Mouse (Mus musculus): ENCODE data around the gene Zbtb34.

The Zbtb34 gene

DNA sequence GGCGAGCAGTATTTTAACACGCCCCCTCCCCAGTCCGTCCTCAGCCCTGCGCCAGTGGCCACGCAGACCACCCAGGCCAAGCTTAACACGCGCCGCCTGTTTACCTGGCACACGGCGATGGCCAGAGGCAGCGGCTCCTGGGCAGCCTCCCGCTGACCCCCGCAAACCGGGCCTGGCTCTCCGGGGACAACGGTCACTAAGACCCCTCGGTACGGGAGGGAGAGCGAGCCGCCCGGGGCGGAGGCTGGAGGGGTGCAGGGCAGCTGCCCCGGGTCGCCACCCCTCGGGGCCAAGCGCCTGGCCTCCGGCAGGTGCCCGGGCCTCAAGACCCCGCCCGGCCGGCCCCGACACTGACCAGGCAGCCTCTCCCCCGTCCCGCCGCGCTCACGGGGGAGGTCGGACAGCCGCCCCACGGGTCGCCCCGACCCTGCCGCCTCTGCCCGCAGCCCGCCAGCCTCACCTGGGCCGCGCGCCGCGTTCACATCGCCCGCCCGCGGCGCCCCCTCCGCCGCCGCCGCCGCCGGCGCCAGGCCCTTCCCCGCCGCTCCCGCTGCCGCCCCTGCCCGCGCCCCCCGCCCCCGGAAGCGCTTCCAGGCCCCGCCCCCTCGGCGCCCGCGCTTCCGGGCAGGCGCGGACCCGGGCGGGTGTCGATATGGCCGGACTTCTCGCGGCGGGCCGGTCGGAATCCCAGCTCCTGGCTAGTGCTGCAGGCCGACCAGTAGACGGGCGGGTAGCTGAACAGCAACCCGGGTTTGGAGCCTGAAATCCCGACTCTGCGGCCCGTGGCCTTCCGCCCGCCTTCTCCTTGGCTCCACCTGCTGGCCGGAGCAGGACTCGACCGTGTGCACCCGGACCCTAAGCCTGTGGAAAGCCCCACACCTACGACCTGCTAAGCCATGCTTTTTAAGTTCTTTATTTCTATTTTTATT lies at the start of gene Zbtb34:
Gene Zbtb34 (minus strand): TSS at position 554 of the 929 bp plus-strand sequence.
- in situ Hi-C loops (cut with MboI; ENCODE audit: low pct_unique_long_range_greater_than_20kb in 1 of 2, low sequenced_read_pairs in 2 of 2, unreplicated experiment in 1 of 2): no loop called here

DNA sequence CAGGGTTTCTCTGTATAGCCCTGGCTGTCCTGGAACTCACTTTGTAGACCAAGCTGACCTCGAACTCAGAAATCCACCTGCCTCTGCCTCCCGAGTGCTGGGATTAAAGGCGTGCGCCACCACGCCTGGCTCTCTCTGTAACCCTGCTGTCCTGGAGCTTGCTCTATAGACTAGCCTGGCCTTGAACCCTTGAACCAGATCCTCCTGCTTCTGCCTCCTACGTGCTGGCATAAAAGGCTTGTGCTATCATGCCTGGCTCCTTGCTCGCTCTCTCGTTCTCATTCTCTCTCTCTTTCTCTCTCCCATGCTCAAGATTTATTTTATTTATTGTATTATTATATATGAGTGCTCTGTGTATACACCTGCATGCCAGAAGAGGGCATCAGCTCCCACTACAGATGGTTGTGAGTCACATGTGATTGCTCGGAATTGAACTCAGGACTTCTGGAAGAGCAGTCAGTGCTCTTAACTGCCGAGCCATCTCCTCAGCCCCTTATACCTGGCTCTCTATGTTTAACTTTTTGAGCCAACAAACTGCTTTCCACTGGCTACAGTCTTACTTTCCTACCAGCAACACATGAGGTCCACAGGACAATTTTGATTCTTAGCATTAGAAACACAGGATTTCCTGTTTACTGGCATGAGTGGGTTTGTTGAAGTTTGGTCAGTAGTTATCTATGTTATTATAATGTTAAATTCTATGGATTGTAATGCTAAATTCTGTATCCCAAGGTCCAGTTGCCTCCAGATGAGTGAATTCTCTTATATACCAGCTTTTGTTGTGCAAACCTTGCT lies 47.0 kb upstream of the Zbtb34 start:
- in situ Hi-C loops (cut with MboI; ENCODE audit: low pct_unique_long_range_greater_than_20kb in 1 of 2, low sequenced_read_pairs in 2 of 2, unreplicated experiment in 1 of 2): no loop called here

DNA sequence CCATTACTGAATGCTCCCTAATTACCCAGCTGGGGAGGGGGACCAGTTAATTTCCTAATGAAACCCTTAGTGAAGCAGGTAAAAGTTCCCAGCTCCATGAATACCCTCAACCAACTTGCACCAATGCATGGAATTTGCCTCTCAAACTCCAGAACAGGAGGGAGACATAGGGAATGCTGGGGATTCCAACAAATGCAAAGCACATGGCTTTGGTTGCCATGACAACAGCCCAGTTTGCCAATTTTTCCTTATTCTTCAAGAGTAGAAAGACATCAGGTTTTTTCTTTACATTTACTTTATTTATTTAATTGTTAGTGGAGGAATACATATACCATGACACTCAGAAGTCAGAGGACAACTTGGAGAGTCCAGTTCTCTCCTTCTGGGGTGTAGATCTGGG lies 44.8 kb upstream of the Zbtb34 start:
- in situ Hi-C loops (cut with MboI; ENCODE audit: low pct_unique_long_range_greater_than_20kb in 1 of 2, low sequenced_read_pairs in 2 of 2, unreplicated experiment in 1 of 2): no loop called here

DNA sequence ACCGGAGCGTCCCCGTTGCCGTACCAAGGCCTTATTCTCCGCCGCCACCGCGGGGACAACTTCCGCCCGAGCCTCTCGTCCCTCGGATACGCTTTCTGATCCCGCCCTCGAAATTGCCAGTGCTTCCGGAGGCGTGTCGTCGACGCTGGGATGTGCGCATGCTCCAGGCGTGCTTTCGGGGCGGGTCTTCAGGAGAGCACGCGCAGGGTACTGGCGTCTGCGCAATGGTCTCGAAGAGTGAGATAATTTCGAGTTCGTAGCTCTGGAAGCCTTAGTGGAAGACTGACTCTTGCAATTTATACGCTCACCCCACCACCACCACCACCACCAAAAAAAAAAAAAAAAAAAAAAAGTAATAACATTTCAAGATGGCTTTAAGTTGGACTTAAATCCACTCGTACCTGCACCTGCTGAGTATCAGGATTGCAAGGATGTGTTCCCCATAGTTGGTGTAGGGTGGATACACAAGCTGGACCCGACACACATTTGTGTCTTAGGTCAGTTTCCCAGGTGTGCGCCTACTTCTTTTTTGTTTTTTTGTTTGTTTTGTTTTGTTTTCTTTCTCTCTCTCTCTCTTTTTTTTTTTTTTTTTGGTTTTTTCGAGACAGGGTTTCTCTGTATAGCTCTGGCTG lies 37.5 kb upstream of the Zbtb34 start, which contains the start of gene Zbtb43:
Gene Zbtb43 (minus strand): TSS at position 94 of the 632 bp plus-strand sequence.
- in situ Hi-C loops (cut with MboI; ENCODE audit: low pct_unique_long_range_greater_than_20kb in 1 of 2, low sequenced_read_pairs in 2 of 2, unreplicated experiment in 1 of 2): no loop called here

DNA sequence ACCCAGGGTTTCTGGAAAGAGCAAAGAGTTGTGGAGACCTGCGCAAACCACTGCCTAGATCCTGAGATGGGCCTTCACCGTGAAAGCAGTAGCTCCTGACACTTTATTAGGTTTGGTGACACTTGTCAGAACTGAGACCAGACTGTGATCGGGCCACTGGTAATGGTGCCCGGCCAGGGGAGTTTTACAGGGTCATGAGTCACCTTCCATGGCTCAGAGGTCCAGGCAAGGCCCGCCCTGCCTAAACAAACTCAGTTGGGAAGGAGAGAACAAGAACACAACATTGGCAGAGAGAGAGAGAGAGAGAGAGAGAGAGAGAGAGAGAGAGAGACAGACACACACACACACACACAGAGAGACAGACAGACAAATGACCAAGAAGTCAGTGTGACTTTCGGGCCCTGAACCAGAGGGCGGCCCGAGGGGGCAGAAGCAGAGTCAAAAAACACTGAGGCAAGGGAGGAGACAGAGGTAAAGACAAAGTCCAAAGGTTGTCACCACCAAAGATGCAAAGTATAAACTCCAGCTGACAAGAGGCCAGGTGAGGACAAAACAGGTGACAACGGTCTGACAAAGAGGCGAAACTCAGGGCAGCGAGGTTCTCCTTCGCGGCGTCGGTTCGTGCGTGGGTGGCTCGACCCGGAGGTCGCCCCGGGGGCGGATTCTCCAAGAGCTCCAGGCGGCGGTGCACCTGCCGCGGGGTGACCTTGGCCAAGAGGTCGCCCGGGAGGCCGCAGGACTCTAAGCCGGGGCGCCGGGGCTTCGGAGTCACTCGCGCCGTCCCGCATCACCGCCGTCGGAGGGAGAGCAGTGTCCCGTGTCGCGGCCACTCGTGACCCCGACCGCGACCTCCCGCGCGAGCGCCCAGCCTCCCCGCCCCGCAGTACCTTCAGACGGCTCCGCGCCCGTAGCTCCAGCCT lies 36.7 kb upstream of the Zbtb34 start:
- in situ Hi-C loops (cut with MboI; ENCODE audit: low pct_unique_long_range_greater_than_20kb in 1 of 2, low sequenced_read_pairs in 2 of 2, unreplicated experiment in 1 of 2): no loop called here

DNA sequence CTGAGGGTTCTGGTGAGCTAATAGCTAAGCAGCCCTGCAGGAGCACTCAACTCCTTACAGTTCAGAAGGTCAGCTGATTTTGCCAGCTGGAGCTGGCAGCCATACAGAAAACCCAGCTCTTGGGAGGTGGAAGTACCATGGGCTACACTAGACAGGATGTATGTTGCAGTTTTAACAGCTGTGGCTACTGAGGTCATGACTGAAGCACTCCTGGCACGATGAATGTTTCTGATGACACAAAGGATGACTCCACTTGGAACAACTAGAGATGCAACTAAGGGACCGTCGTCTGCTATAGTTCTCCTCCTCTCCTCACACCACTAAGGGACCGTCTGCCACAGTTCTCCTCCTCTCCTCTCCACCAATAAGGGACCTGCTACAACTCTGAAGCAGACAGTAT lies 34.8 kb upstream of the Zbtb34 start:
- in situ Hi-C loops (cut with MboI; ENCODE audit: low pct_unique_long_range_greater_than_20kb in 1 of 2, low sequenced_read_pairs in 2 of 2, unreplicated experiment in 1 of 2): no loop called here

DNA sequence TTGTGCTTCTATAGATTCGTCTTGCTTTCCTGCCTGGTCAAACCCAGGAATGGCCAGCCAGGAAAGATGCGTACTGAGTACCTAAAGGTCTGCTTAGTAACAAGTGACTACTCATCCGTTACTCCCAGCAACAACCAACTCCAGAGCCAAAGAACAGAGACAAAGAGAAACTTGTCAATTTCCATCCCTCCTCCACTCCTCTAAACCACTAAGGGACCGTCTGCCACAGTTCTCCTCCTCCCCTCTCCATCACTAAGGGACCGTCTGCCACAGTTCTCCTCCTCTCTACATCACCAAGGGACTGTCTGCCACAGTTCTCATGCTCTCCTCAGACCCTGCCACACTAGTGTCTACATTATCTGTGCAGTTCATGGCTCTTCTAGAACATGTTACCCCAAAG lies 34.1 kb upstream of the Zbtb34 start:
- in situ Hi-C loops (cut with MboI; ENCODE audit: low pct_unique_long_range_greater_than_20kb in 1 of 2, low sequenced_read_pairs in 2 of 2, unreplicated experiment in 1 of 2): no loop called here

DNA sequence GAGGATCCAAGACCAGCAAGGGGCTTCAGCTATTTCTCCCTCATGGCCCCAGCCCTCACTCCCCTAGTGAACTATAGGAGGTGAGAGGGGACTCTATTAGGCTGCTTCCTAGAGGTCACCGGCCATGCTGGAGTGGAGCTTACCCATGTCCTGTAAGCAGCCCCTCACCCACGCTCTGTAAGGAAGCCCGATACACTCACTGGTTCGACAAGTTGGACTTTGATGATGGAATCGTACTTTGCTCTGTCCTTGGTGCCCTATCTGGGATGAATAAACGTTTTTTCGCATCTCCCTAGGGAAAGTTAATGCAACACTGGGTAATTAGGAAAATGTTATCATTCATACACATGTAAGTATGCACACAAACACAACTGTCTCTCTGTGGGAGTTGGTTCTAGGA lies 30.9 kb upstream of the Zbtb34 start:
- in situ Hi-C loops (cut with MboI; ENCODE audit: low pct_unique_long_range_greater_than_20kb in 1 of 2, low sequenced_read_pairs in 2 of 2, unreplicated experiment in 1 of 2): no loop called here

DNA sequence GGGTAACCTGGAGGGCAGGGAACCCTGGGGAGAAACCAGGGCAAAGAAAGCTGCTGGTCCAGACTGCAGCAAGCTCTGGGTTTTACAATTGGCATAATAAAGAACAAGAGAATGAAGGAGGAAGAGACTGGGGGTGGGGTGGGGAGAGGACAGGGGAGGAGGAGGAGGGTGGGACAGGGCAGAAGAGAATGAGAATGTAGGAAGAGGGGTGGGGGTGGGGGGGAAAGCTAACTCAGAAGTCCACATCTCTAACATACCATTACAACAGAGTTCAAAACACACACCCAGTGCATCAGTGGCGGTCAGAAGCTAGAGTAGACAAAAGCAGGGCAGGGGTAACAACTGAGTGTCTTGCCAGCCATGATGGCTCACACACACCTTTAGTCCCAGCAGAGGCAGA lies 29.9 kb upstream of the Zbtb34 start:
- in situ Hi-C loops (cut with MboI; ENCODE audit: low pct_unique_long_range_greater_than_20kb in 1 of 2, low sequenced_read_pairs in 2 of 2, unreplicated experiment in 1 of 2): no loop called here

DNA sequence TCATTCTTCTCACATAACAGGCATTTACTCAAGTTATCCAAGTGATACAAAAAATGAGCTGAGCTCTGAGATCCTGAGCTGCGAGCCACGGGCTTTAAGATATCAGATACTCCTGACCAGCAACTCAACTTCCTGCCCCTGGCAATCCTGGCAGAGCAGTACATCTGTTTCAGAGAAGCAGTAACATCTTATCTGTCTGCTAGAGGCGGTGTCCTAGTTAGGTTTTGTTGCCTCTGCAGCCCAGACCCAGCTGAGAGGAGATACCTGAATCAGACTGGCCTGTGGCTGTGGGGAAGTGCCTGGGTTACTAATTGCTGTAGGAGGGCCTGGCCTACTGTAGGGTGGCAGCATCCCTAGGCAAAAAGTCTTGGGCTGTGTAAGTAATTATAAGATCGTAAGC lies 28.5 kb upstream of the Zbtb34 start:
- in situ Hi-C loops (cut with MboI; ENCODE audit: low pct_unique_long_range_greater_than_20kb in 1 of 2, low sequenced_read_pairs in 2 of 2, unreplicated experiment in 1 of 2): no loop called here

DNA sequence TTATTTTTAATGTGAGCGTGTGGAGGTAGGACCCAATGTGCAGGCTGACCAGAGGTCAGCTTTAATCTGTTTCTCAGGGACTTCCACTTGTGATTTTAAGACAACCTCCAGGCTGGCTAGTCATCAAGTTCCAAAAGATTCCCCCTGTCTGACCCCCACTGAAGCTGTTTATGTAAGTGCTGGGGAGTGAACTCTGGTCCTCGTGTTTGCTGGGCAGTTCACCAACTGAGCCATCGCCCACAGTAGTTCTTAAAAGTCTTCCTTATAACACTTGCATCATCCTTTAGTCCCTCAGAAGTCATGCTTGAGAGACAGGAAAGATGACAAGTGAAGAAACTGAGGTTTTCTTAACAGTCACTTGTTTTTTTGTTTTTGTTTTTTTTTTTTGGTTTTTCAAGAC lies 25.6 kb upstream of the Zbtb34 start:
- in situ Hi-C loops (cut with MboI; ENCODE audit: low pct_unique_long_range_greater_than_20kb in 1 of 2, low sequenced_read_pairs in 2 of 2, unreplicated experiment in 1 of 2): no loop called here

DNA sequence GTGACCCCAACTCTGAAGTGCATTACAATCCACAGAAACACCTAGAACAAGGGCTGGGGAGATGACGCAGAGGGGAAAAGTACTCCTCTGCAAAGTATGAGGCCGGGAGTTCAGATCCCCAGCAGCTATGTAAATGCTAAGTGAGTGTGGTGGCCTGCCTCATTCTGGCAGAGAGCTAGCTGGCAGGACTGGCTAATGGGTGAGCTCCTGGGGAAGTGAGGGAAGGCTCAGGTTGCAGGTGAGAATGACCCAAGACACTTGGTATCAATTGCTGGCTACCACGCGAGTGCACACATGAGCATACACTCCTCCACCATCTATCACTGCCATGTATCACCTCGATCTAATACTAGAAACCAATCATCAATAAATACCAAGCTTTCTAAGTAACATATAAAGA lies 25.1 kb upstream of the Zbtb34 start:
- in situ Hi-C loops (cut with MboI; ENCODE audit: low pct_unique_long_range_greater_than_20kb in 1 of 2, low sequenced_read_pairs in 2 of 2, unreplicated experiment in 1 of 2): no loop called here

DNA sequence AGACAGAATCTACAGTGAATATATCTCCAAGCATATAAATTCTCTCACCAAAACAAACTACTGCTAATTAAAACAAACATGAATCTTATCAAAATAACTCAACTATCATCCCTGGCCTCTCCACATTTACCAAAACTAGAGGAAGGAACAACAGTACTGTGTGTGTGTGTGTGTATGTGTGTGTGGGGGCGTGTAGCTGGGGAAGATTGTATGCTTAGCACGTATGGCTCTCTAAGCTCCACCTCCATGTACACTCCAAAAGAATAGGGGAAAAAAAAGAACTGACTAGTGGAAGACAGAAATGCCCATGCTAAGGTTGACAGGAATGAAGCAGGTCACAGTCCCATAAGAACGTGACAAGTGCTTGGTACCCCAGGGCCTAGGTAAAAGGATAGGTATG lies 24.2 kb upstream of the Zbtb34 start:
- in situ Hi-C loops (cut with MboI; ENCODE audit: low pct_unique_long_range_greater_than_20kb in 1 of 2, low sequenced_read_pairs in 2 of 2, unreplicated experiment in 1 of 2): no loop called here

DNA sequence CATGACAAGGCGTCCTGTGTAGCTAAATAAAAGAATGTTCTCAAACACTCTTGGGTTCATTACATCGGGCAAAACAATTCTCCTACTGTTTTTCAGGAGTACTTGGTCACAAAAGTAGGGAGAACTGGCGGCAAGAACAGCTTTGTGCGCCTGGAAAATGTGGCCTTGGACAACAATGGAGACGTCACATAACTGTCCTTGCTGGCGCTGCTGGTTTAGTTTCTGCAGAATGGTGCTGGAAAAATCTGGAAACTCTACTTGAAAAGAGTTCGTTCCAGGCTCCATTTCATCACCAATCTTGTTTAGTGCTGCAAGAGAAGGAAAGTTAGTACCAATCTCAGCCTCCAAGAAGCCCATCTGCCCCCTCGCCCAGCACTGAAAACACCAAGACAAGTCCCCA lies 23.7 kb upstream of the Zbtb34 start:
- in situ Hi-C loops (cut with MboI; ENCODE audit: low pct_unique_long_range_greater_than_20kb in 1 of 2, low sequenced_read_pairs in 2 of 2, unreplicated experiment in 1 of 2): no loop called here

DNA sequence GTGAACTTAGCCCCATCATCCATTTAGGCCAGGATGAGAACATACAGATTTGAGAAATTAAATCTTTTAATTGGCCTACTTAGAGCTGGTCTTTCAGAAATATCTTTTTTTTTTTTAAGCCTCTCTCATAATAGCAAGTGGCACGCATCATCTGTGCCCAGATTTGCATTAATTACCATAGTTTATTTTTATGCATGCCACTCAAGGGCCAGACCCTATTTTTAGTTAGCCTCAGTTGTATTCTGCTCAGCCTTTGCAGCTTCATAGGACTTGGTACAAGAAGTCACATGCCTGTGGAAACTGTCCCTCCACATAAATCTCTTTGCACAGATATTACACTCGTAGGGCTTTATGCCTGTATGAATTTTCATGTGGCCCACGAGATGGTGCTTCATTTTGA lies 22.4 kb upstream of the Zbtb34 start:
- in situ Hi-C loops (cut with MboI; ENCODE audit: low pct_unique_long_range_greater_than_20kb in 1 of 2, low sequenced_read_pairs in 2 of 2, unreplicated experiment in 1 of 2): no loop called here

DNA sequence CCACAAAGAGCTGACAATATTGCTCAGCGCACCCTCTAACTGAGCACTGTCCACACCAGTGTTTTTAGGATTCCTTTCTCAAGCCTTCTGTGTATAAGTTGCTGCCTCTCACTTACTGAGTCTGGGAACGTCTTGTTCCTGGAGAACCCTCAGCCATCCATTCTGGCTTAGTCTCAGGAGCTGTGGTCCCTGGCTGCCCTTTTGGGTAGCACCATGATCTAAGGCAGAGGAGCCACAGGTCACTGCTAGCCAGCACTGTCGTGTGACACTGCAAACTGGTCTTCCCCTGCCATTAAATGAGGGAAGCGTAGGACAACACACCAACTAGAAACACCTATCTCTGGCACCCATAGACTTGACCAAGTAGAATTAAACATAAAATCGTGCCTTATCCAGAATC lies 21.6 kb upstream of the Zbtb34 start:
- in situ Hi-C loops (cut with MboI; ENCODE audit: low pct_unique_long_range_greater_than_20kb in 1 of 2, low sequenced_read_pairs in 2 of 2, unreplicated experiment in 1 of 2): no loop called here

DNA sequence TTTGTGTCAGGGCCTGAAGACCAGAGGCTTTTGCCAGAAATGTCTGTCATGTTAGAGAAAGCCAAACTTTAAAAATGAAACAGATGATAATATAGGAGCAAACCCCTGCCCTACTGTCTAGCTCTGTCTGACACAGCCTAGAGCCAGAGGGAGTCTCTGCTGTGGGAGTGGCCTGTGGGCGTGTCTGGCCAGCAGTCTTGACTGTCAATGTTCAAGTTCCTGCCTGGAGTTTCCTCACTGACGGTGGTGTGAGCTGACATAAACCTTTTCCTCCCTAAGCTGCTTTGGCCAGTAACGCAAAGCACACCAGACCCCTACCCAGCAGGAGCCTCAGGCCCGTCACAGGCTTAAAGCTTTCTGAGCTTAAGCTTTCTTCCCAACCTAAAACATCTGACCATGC lies 21.0 kb upstream of the Zbtb34 start:
- in situ Hi-C loops (cut with MboI; ENCODE audit: low pct_unique_long_range_greater_than_20kb in 1 of 2, low sequenced_read_pairs in 2 of 2, unreplicated experiment in 1 of 2): no loop called here
